Mouse (Mus musculus): ENCODE measurements around the gene Vmn1r44.
"Not testable (repeated sequence)": the region's sequence is repeated elsewhere in the genome, so short reads cannot be mapped to it uniquely, and the experiment has no call there.

The Vmn1r44 gene

GRCm38 (mm10) chr6:89883360-89883759 lies at the start of gene Vmn1r44:
Vmn1r44 (plus strand) TSS chr6:89883660.
- no peak for DNase-seq (ENCODE audit: low spot score in 2 of 2)

- no peak for DNase-seq (ENCODE audit: low spot score in 2 of 2)
These were observed 25.9 kb upstream of the Vmn1r44 start for GRCm38 (mm10) chr6:89857552-89857951.

GRCm38 (mm10) chr6:89859839-89860238 lies 23.6 kb upstream of the Vmn1r44 start:
- no peak for DNase-seq (ENCODE audit: low spot score in 2 of 2)

- DNase-seq (ENCODE audit: low spot score in 2 of 2): no peak
These were observed 19.7 kb upstream of the Vmn1r44 start for GRCm38 (mm10) chr6:89863792-89864191.

GRCm38 (mm10) chr6:89867276-89867675 lies 16.2 kb upstream of the Vmn1r44 start:
- no peak for DNase-seq (ENCODE audit: low spot score in 2 of 2)

GRCm38 (mm10) chr6:89867976-89868375 lies 15.5 kb upstream of the Vmn1r44 start:
- no peak for DNase-seq (ENCODE audit: low spot score in 2 of 2)

GRCm38 (mm10) chr6:89876313-89876712 lies 7.1 kb upstream of the Vmn1r44 start, which contains the start of the genes Vmn1r42 and Vmn1r43:
Vmn1r42 (minus strand) TSS chr6:89876413.
Vmn1r43 (minus strand) TSS chr6:89876413.
- not testable (repeated sequence) for DNase-seq (ENCODE audit: low spot score in 2 of 2)

GRCm38 (mm10) chr6:89876963-89877362 lies 6.5 kb upstream of the Vmn1r44 start:
- no peak for DNase-seq (ENCODE audit: low spot score in 2 of 2)

GRCm38 (mm10) chr6:89880867-89881266 lies 2.6 kb upstream of the Vmn1r44 start:
- no peak for DNase-seq (ENCODE audit: low spot score in 2 of 2)

GRCm38 (mm10) chr6:89883812-89884211 lies 352 bp downstream of the Vmn1r44 start:
- DNase-seq (ENCODE audit: low spot score in 2 of 2): no peak

GRCm38 (mm10) chr6:89940498-89940897 lies 57.0 kb downstream of the Vmn1r44 start, which contains the start of gene Vmn1r45:
Vmn1r45 (minus strand) TSS chr6:89940598.
- DNase-seq (ENCODE audit: low spot score in 2 of 2): not testable (repeated sequence)

GRCm38 (mm10) chr6:89940926-89941325 lies 57.5 kb downstream of the Vmn1r44 start:
- DNase-seq (ENCODE audit: low spot score in 2 of 2): no peak
